ENCODE assay signal across 33 mouse cellular contexts in genomic region chr13:82371579-82371978, GRCm38 (mm10).
"Had no signal": no experiment of that assay in that cellular context is flagged by ENCODE, and none has a peak within 500 bp of the region (broad histone marks: within the 10 kb centered on the region; RNA-seq: fewer than 3 reads in every experiment).

No protein-coding gene starts in this region.

- DNase-seq: left cerebral cortex, postnatal 4 days; liver; liver, embryonic 13.5 days; liver, postnatal 0 days; lung, adult 18-20 months; lung, adult 2 months; lung, embryonic 14.5 days; lung, postnatal 10 days; lung, postnatal 14 days; lung, postnatal 36 days; lung, postnatal 4 days; midbrain, embryonic 14.5 days had no signal

- H3K27ac ChIP-seq: limb, embryonic 10.5 days; limb, embryonic 12.5 days; limb, embryonic 13.5 days; limb, embryonic 15.5 days; liver, embryonic 12.5 days; liver, embryonic 13.5 days; liver, embryonic 14.5 days; liver, embryonic 15.5 days; lung, embryonic 15.5 days; macrophage; midbrain, embryonic 10.5 days; midbrain, embryonic 12.5 days; midbrain, embryonic 13.5 days; midbrain, embryonic 15.5 days; neural tube, embryonic 12.5 days; neural tube, embryonic 13.5 days had no signal

- H3K4me2 ChIP-seq: limb, embryonic 12.5 days; limb, embryonic 13.5 days; limb, embryonic 15.5 days; liver, embryonic 11.5 days; liver, embryonic 12.5 days; liver, embryonic 13.5 days; liver, embryonic 15.5 days; lung, embryonic 14.5 days; lung, embryonic 15.5 days; midbrain, embryonic 11.5 days; midbrain, embryonic 12.5 days; midbrain, embryonic 13.5 days; midbrain, embryonic 15.5 days; neural tube, embryonic 12.5 days; neural tube, embryonic 13.5 days had no signal

- H3K9ac ChIP-seq: limb, embryonic 12.5 days; limb, embryonic 13.5 days; limb, embryonic 15.5 days; liver, embryonic 12.5 days; liver, embryonic 13.5 days; liver, embryonic 14.5 days; liver, embryonic 15.5 days; liver, postnatal 0 days; lung, embryonic 14.5 days; lung, embryonic 15.5 days; midbrain, embryonic 12.5 days; midbrain, embryonic 13.5 days; midbrain, embryonic 15.5 days; neural tube, embryonic 12.5 days; neural tube, embryonic 13.5 days had no signal

- H3K9me3 ChIP-seq: limb, embryonic 10.5 days; limb, embryonic 12.5 days; limb, embryonic 13.5 days; limb, embryonic 15.5 days; liver, embryonic 12.5 days; liver, embryonic 13.5 days; liver, embryonic 15.5 days; lung, embryonic 15.5 days; megakaryocyte, embryonic 14.5 days; midbrain, embryonic 10.5 days; midbrain, embryonic 12.5 days; midbrain, embryonic 13.5 days; midbrain, embryonic 15.5 days; neural tube, embryonic 12.5 days; neural tube, embryonic 13.5 days had no signal

- H3K4me3 ChIP-seq: limb, embryonic 10.5 days; limb, embryonic 12.5 days; limb, embryonic 13.5 days; limb, embryonic 15.5 days; liver, embryonic 12.5 days; liver, embryonic 13.5 days; liver, embryonic 15.5 days; lung, embryonic 15.5 days; megakaryocyte, embryonic 14.5 days; midbrain, embryonic 10.5 days; midbrain, embryonic 12.5 days; midbrain, embryonic 13.5 days; midbrain, embryonic 15.5 days; myocyte; neural tube, embryonic 12.5 days; neural tube, embryonic 13.5 days had no signal

- H3K36me3 ChIP-seq: limb, embryonic 10.5 days; limb, embryonic 12.5 days; limb, embryonic 13.5 days; limb, embryonic 15.5 days; liver, embryonic 12.5 days; liver, embryonic 13.5 days; liver, embryonic 15.5 days; lung, embryonic 15.5 days; midbrain, embryonic 10.5 days; midbrain, embryonic 12.5 days; midbrain, embryonic 13.5 days; midbrain, embryonic 15.5 days; neural tube, embryonic 12.5 days; neural tube, embryonic 13.5 days had no signal

- ATAC-seq: liver, embryonic 12.5 days; liver, postnatal 0 days; lung, postnatal 0 days; midbrain, embryonic 13.5 days; midbrain, embryonic 15.5 days; midbrain, embryonic 16.5 days had no signal

- H3K27me3 ChIP-seq: limb, embryonic 12.5 days; limb, embryonic 13.5 days; limb, embryonic 15.5 days; liver, embryonic 12.5 days; liver, embryonic 13.5 days; liver, embryonic 15.5 days; lung, embryonic 15.5 days; megakaryocyte, embryonic 14.5 days; midbrain, embryonic 12.5 days; midbrain, embryonic 13.5 days; midbrain, embryonic 15.5 days; neural tube, embryonic 12.5 days; neural tube, embryonic 13.5 days had no signal

- H3K4me1 ChIP-seq: limb, embryonic 10.5 days; limb, embryonic 12.5 days; limb, embryonic 13.5 days; limb, embryonic 15.5 days; liver, embryonic 12.5 days; liver, embryonic 13.5 days; liver, embryonic 15.5 days; lung, embryonic 15.5 days; megakaryocyte, embryonic 14.5 days; midbrain, embryonic 10.5 days; midbrain, embryonic 12.5 days; midbrain, embryonic 13.5 days; midbrain, embryonic 15.5 days; neural tube, embryonic 12.5 days; neural tube, embryonic 13.5 days had no signal
